Mouse (Mus musculus): ENCODE results near the gene Pdhb. TPM values are rescaled to one million over a fixed set of nuclear protein-coding genes. Genes with fewer than 3 reads are reported as not detected.
A peak's percentile ranks its signal among the peaks of the same experiment; 100 is the strongest.

Gene Pdhb
- polyA plus RNA-seq, 1 experiment from 2014 or later: 606 TPM

DNA sequence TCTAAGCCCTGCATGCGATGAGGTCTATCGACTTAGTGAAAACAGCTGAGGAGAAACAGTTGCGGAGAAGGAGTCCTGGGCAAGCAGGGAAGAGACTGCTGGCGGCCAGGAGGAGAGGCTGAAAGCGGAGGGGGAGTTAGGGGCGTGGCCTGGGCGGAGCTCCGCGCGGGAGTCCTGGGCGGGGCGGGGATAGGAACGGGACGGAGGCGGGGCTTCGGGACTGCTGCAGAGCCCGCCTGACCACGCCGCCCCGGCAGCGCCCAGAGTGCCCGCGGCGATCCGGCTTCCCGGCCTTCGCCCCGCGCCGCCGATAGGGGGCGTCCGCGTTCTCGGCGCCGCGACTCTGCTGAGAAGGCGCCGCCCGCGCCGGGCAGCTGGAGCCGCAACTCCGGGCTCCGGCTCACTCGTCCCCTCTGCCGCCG is 41.0 kb upstream of the Pdhb start, which contains the start of gene Kctd6:
Kctd6 (plus strand) TSS at position 338 of the 422 bp plus-strand sequence.
- Histone ChIP-seq H3K9me3 (replicated peaks) (no peaks in the 10 kb centered on the region), H3K9ac (peak within 1 kb of the TSS; percentile 95), H3K36me3 (no peaks in the 10 kb centered on the region), H3K4me3 (peak within 1 kb of the TSS; percentile 61), H3K27ac (peak within 1 kb of the TSS; percentile 92), H3K4me1 (replicated peaks) (peaks cover 23% of the 10 kb centered on the region), H3K4me2 (peak within 1 kb of the TSS; percentile 75), H3K27me3 (no peaks in the 10 kb centered on the region)
- ATAC-seq (replicated peaks; ENCODE audit: insufficient number of reproducible peaks, insufficient read depth, low FRiP score, low read depth): peak; percentile 98
- under 1% methylated on average over 33 of the region's 49 CpGs for WGBS

DNA sequence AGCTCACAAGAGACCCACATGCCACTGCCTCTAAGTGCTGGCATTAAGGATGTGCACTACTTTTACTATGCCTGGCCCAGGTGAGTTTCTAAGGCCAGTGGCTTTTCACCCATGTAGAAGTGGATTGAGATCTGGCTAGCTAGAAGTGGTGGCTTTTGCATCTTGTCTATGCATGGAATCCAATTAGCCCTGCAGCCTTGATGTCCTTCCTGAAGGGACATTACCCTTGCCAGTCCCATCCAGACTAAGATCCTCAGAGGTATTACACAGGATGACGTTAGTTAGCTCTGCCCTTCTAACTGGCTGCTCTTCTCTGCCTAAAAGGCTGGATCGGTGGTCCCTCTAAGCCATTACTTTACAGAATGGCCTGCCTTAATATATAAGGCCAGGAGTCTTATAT is 40.2 kb upstream of the Pdhb start:
- H3K4me1 ChIP-seq (replicated peaks): peaks cover 23% of the 10 kb centered on the region

DNA sequence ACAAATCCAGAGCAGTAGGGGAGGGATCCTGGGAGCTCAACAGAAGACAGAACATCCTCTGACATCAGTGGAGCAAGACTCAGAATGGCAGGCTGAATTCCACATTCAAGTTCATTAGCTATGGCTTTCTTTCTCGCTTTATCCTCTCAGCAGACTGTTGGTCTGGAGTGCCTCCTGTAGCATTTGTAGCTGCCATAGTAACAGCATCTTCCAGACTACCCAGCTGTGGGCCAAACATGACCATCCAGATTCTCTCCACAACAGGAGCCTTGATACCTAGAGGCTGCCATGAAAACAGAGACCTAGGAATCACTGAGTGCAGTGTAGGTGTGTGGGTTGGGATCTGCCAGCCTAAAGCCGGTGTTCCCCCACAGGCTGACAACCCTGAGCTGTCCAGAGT is 37.1 kb upstream of the Pdhb start:
- Histone ChIP-seq H3K9me3 (replicated peaks) (no peaks in the 10 kb centered on the region), H3K4me1 (replicated peaks) (peaks cover 16% of the 10 kb centered on the region), H3K27me3 (no peaks in the 10 kb centered on the region), H3K9ac (no peak overlapping the region), H3K4me2 (no peak overlapping the region), H3K4me3 (no peak overlapping the region), H3K27ac (no peak overlapping the region), H3K36me3 (no peaks in the 10 kb centered on the region)
- no peak for ATAC-seq (replicated peaks; ENCODE audit: insufficient number of reproducible peaks, insufficient read depth, low FRiP score, low read depth)
- 96% methylated on average over 2 of the region's 2 CpGs for WGBS

More for the DNA sequence above, 40.2 kb upstream of the Pdhb start:
- Histone ChIP-seq H3K4me3 (no peak overlapping the region), H3K4me2 (no peak overlapping the region), H3K36me3 (no peaks in the 10 kb centered on the region), H3K27ac (no peak overlapping the region), H3K9me3 (replicated peaks) (no peaks in the 10 kb centered on the region), H3K27me3 (no peaks in the 10 kb centered on the region), H3K9ac (no peak overlapping the region)
- no peak for ATAC-seq (replicated peaks; ENCODE audit: insufficient number of reproducible peaks, insufficient read depth, low FRiP score, low read depth)
- 78% methylated on average over 2 of the region's 2 CpGs for WGBS

DNA sequence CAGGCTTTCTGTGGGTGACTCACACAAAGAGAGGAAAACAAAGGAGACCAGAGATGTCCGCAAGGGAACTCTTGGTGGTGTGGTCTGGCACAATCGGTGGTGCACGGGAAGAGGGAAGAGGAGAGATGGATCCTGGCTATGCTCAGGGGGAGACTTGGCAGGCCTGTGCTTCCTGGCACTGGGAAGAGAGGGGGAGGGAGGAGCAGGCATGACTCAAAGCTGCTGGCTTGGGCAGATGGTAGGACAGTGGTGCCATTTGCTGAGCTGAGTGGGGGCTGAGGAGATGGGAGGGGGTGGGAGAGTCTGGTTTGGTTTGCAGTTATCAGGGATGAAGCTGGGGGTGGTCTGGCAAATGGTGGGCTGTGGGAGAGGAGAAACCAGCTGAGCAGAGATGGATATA is 36.1 kb upstream of the Pdhb start:
- WGBS: 49% methylated on average over 3 of the region's 3 CpGs
- no peaks in the 10 kb centered on the region for H3K36me3 ChIP-seq
- H3K27me3 ChIP-seq: no peaks in the 10 kb centered on the region
- peaks cover 13% of the 10 kb centered on the region for H3K4me1 ChIP-seq (replicated peaks)
- no peak for ATAC-seq (replicated peaks; ENCODE audit: insufficient number of reproducible peaks, insufficient read depth, low FRiP score, low read depth)
- H3K4me3 ChIP-seq: no peak overlapping the region
- H3K9ac ChIP-seq: no peak overlapping the region
- no peaks in the 10 kb centered on the region for H3K9me3 ChIP-seq (replicated peaks)
- no peak overlapping the region for H3K4me2 ChIP-seq
- no peak overlapping the region for H3K27ac ChIP-seq

DNA sequence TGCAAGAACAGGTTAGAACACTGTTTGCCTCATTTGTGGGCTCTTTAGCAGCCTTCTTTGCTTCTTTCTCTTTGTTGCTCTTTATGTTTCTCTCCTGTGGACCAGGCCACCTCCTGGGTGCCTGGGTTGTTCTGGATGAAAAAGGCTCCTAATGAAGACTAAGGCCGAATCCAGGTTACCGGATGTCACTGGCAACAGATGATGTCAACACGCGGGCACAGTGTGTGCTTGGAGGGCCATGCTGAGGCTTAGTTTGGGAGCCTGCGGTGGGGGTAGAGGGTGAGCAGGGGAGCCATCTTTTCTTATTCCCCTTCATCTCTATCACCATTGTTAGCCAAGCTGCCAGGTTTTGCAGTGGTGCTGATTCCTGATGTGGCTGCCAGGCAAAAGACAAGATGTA is 34.7 kb upstream of the Pdhb start:
- Histone ChIP-seq H3K36me3 (no peaks in the 10 kb centered on the region), H3K4me3 (no peak overlapping the region), H3K27ac (no peak overlapping the region), H3K9ac (no peak overlapping the region), H3K4me2 (no peak overlapping the region), H3K4me1 (replicated peaks) (peaks cover 13% of the 10 kb centered on the region), H3K9me3 (replicated peaks) (no peaks in the 10 kb centered on the region), H3K27me3 (no peaks in the 10 kb centered on the region)
- WGBS: 82% methylated on average over 5 of the region's 5 CpGs
- ATAC-seq (replicated peaks; ENCODE audit: insufficient number of reproducible peaks, insufficient read depth, low FRiP score, low read depth): no peak

DNA sequence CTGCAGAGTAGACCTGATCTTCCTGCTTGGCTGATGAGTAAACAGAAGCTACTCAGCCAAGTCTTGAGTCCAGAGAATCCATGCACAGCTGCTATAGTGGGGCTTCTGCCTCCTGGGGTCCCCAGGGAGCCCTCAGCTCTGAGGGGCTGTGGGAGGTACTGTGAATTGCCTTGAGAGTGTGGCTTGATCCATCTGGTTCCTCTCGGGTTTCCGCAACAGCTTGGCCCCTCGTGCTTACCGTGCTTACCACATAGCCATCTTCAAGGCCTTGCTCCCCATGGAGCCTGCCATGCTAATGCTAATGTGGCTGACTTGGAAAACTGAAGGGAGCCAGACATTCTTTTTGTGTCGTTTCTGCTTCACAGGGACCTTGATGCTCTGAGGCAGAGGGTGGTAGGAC is 34.3 kb upstream of the Pdhb start:
- Histone ChIP-seq H3K4me3 (no peak overlapping the region), H3K9ac (no peak overlapping the region), H3K36me3 (no peaks in the 10 kb centered on the region), H3K27me3 (no peaks in the 10 kb centered on the region), H3K4me1 (replicated peaks) (peaks cover 13% of the 10 kb centered on the region), H3K4me2 (no peak overlapping the region), H3K9me3 (replicated peaks) (no peaks in the 10 kb centered on the region), H3K27ac (no peak overlapping the region)
- ATAC-seq (replicated peaks; ENCODE audit: insufficient number of reproducible peaks, insufficient read depth, low FRiP score, low read depth): no peak
- 47% methylated on average over 5 of the region's 5 CpGs for WGBS

DNA sequence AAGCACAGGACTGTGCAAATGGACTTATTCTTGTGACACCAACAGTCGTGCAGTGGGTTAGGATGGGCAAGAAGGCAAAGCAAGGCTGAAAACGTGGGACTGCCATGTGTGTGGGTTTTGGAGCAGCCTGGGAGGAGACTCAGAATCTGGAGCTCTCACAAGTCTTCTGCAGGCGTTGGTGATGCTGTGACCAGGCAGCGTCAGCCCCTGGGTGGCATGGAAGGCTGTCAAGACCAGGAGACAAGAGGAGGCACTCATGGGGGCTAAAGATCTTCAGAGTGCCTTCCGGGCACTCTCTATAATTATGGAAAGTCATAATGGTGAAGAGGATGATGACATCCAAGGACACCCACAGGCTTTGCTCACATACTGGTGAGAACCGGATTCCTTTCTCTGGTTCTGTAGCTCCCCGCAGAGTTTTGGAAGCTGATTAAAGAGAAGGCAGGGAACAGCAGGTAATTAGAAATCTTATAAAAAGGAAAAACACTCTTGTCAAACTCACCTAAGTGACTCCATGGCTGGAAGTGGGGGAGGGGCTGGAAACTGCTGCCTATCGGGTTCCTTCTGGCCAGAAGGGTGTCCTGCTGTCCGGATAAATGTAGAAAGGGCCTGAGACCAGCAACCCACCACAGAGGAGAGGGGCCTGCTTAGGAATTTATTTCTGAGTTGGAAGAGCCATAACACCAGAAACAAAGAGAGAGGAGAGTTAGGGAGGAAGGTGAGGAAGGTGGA is 33.5 kb upstream of the Pdhb start:
- no peaks in the 10 kb centered on the region for H3K36me3 ChIP-seq
- no peaks in the 10 kb centered on the region for H3K9me3 ChIP-seq (replicated peaks)
- H3K27me3 ChIP-seq: no peaks in the 10 kb centered on the region
- 44% methylated on average over 9 of the region's 9 CpGs for WGBS
- ATAC-seq (replicated peaks; ENCODE audit: insufficient number of reproducible peaks, insufficient read depth, low FRiP score, low read depth): no peak
- peaks cover 13% of the 10 kb centered on the region for H3K4me1 ChIP-seq (replicated peaks)
- H3K4me2 ChIP-seq: no peak overlapping the region
- no peak overlapping the region for H3K4me3 ChIP-seq
- no peak overlapping the region for H3K27ac ChIP-seq
- no peak overlapping the region for H3K9ac ChIP-seq

DNA sequence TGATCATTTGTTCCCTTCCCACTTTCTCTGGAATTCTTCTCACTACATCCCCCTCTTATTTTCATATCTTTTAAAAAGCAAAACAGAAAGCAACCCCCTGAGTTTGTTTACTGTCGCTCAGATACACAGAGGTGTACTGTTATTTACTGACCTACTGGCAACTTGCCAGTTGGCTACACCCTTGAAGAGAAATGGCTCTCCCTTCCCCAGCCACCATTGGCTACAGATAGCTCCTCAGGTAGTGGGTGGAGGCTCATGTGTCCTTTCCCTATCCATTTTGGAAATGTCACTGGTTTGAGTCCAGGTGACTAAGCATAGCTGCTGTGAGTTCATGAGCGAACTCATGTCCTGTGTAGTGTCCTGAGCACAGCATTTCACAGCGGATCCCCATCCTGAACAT is 28.9 kb upstream of the Pdhb start:
- WGBS: 85% methylated on average over 3 of the region's 3 CpGs
- Histone ChIP-seq H3K4me2 (no peak overlapping the region), H3K27me3 (no peaks in the 10 kb centered on the region), H3K9ac (no peak overlapping the region), H3K9me3 (replicated peaks) (no peaks in the 10 kb centered on the region), H3K27ac (no peak overlapping the region), H3K36me3 (no peaks in the 10 kb centered on the region), H3K4me3 (no peak overlapping the region), H3K4me1 (replicated peaks) (peaks cover 14% of the 10 kb centered on the region)
- no peak for ATAC-seq (replicated peaks; ENCODE audit: insufficient number of reproducible peaks, insufficient read depth, low FRiP score, low read depth)

DNA sequence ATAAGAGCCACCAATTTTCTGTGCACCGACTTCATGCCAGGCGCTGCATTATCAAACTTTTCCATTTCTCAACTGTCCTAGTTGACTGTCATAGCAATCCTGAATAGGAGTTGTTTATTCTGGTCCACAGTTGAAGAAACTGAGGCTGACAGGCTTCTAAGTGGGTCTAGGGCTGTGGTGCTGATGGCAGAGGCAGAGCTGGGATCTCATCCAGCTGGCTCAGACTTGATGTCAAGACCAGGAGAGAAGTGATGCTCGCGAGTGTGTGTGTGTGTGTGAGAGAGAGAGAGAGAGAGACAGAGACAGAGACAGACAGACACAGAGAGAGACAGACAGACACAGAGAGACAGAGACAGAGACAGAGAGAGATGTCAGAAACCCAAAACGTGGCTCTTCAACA is 27.9 kb upstream of the Pdhb start:
- H3K4me1 ChIP-seq (replicated peaks): peaks cover 9% of the 10 kb centered on the region; the same call in 1 of the 2 replicates
- H3K4me3 ChIP-seq: no peak overlapping the region
- no peaks in the 10 kb centered on the region for H3K36me3 ChIP-seq
- peak overlapping the region; percentile 32 for H3K4me2 ChIP-seq
- no peak for ATAC-seq (replicated peaks; ENCODE audit: insufficient number of reproducible peaks, insufficient read depth, low FRiP score, low read depth)
- no peak overlapping the region for H3K9ac ChIP-seq
- 58% methylated on average over 5 of the region's 5 CpGs for WGBS
- H3K27ac ChIP-seq: peak overlapping the region; percentile 42; the same call in 1 of the 2 replicates
- H3K27me3 ChIP-seq: no peaks in the 10 kb centered on the region
- H3K9me3 ChIP-seq (replicated peaks): no peaks in the 10 kb centered on the region

DNA sequence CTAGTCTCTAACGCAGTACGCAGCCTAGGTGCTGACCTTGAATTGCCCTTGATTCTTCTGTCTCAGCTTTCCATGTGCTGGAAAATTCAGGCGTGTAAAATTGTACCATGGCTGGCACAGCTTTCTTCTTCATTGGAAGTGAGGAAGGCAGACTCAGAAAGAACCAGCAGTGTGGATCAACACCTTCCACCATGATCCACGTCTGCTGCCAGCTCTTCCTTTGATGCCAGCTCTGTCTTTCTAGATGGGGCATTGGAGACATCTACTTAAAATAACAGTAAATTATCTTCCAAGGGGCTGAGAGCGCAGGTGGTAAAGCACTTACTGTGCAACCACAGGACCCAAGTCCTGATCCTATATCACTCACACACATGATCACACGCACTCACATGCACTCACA is 19.9 kb upstream of the Pdhb start:
- no peak overlapping the region for H3K27ac ChIP-seq
- H3K4me3 ChIP-seq: no peak overlapping the region
- no peaks in the 10 kb centered on the region for H3K27me3 ChIP-seq
- no peak for ATAC-seq (replicated peaks; ENCODE audit: insufficient number of reproducible peaks, insufficient read depth, low FRiP score, low read depth)
- no peaks in the 10 kb centered on the region for H3K9me3 ChIP-seq (replicated peaks)
- H3K4me2 ChIP-seq: no peak overlapping the region
- no peaks in the 10 kb centered on the region for H3K4me1 ChIP-seq (replicated peaks)
- 82% methylated on average over 6 of the region's 6 CpGs for WGBS
- no peak overlapping the region for H3K9ac ChIP-seq
- H3K36me3 ChIP-seq: no peaks in the 10 kb centered on the region

DNA sequence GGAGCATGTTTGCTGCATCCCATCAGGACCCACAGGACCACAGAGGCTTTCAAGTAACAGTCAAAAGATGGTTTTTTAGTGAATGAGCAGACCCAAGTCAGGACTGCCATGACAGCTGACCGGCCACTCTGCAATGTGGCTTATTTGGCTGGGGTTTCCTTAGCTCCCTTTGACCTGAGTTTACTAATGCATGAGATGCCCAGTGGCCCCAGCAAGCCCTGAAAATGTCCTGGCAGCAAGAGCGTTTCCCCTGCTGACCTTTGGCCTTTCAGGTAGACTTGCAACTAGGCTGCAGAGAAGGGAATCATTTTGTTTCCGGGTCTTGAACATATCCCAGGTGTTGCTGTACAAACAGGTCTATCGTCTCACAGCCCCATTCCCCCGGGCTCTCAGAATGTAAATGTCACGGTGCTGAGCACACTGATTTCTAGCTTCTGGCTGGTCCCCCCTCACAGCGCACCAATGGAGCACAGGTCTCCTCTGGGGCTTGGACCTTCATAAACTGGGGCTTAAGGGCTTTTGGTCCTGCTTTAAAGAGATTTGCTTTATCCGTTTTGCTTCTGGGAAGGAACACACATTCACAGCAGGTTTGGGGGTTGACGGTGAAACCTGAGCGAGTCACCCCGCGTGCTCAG is 18.6 kb upstream of the Pdhb start:
- WGBS: 71% methylated on average over 12 of the region's 12 CpGs
- ATAC-seq (replicated peaks; ENCODE audit: insufficient number of reproducible peaks, insufficient read depth, low FRiP score, low read depth): no peak
- H3K4me2 ChIP-seq: no peak overlapping the region

DNA sequence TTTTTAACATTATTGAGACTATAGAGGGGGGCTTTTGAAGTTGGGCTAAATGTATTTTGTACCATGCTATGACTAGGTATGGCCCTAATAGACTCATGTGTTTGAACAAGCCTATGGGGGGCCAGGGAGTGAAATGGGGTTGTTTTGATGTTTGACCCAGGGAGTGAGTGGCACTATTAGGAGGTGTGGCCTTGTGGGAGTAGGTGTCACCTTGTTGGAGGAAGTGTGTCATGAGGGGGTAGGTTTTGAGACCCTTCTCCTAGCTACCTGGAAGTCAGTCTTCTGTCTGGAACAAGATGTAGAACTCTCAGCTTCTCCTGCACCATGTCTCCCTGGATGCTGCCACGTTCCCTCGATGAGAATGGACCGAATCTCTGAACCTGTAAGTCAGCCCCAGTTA is 17.7 kb upstream of the Pdhb start:
- H3K4me1 ChIP-seq (replicated peaks): no peaks in the 10 kb centered on the region
- H3K4me3 ChIP-seq: no peak overlapping the region
- no peak overlapping the region for H3K9ac ChIP-seq
- ATAC-seq (replicated peaks; ENCODE audit: insufficient number of reproducible peaks, insufficient read depth, low FRiP score, low read depth): no peak
- H3K4me2 ChIP-seq: no peak overlapping the region
- WGBS: 90% methylated on average over 3 of the region's 3 CpGs
- no peaks in the 10 kb centered on the region for H3K9me3 ChIP-seq (replicated peaks)
- H3K36me3 ChIP-seq: no peaks in the 10 kb centered on the region
- no peaks in the 10 kb centered on the region for H3K27me3 ChIP-seq
- H3K27ac ChIP-seq: no peak overlapping the region

More for the DNA sequence above, 18.6 kb upstream of the Pdhb start:
- Histone ChIP-seq H3K9me3 (replicated peaks) (no peaks in the 10 kb centered on the region), H3K4me3 (no peak overlapping the region), H3K9ac (no peak overlapping the region), H3K27me3 (no peaks in the 10 kb centered on the region), H3K4me1 (replicated peaks) (no peaks in the 10 kb centered on the region), H3K36me3 (no peaks in the 10 kb centered on the region), H3K27ac (no peak overlapping the region)

Measured in heart, embryonic 15.5 days (tissue).